Mouse (Mus musculus): ENCODE measurements around the gene Fam126a. TPM values are rescaled to one million over a fixed set of nuclear protein-coding genes. Genes with fewer than 3 reads are reported as not detected.

Fam126a gene
- total RNA-seq, 2 experiments from 2014 or later, result 4.7 to 9.0 TPM

DNA sequence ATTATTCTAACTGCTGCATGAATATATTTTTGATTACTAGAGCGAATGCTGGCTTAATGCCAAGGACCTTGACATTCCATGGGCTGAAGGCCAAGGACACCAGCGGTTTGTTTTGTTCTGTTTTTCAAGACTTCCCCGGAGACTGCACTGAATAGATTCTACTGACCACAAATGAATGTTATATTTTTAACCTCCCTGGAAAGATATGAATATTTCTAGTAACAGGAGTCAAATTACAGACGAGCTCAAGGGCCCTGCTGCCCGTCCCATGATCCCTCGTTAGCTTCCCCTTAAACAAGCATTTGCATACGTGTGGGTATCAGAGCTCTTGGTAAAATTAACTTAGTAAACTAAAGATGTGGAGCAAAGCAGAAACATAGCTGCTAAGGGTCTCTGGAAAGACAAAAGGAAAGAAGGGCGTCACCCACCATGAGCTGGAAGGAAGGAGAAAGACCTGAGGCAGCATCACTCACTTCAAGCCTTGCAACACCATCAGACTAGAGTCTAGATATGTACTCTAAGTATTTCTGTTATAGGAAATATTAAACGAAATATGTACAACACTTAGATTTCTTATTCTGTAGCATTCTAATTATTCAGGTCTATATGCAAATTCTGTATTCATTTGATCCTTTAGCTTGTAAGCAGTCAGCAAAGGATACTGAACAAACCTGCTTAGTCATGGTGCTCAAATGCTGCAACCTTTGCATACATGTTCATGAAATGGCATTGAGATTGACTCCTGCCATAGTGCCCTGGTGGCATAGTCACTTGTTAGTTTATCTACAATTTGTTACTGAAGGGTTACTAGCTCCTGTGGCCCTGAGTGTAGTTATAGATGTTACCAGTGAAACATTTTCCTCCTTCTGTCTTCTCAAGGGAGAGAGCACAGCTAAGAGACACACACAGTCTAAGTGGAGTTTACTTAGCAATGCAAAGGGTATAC is 23.0 kb upstream of the Fam126a start:
- Histone ChIP-seq H3K4me3 (peak overlapping the region; percentile 20), H3K27ac (peak overlapping the region; percentile 28; the same call in 1 of the 2 replicates)
- TF ChIP-seq CTCF (IDR thresholded peaks at IDR 0.05), result no peak
- DNase-seq, result peak; percentile 14
- intact Hi-C loops (cut with DNase I), result no loop called here

GRCm38 (mm10) chr5:24051755-24052675 is 21.5 kb upstream of the Fam126a start:
- TF ChIP-seq CTCF (IDR thresholded peaks at IDR 0.05), result no peak
- intact Hi-C loops (cut with DNase I), result no loop called here
- Histone ChIP-seq H3K27ac (no peak overlapping the region), H3K4me3 (no peak overlapping the region)
- DNase-seq, result no peak

GRCm38 (mm10) chr5:24047821-24048220 is 17.3 kb upstream of the Fam126a start:
- Histone ChIP-seq H3K4me3 (no peak overlapping the region), H3K27ac (no peak overlapping the region)
- no peak for TF ChIP-seq CTCF (IDR thresholded peaks at IDR 0.05)
- intact Hi-C loops (cut with DNase I), result no loop called here
- DNase-seq, result no peak

- TF ChIP-seq CTCF (IDR thresholded peaks at IDR 0.05), result no peak
- Histone ChIP-seq H3K27ac (no peak overlapping the region), H3K4me3 (no peak overlapping the region)
- no peak for DNase-seq
- intact Hi-C loops (cut with DNase I), result no loop called here
These were observed 16.5 kb upstream of the Fam126a start for GRCm38 (mm10) chr5:24047001-24047400.

- Histone ChIP-seq H3K4me3 (peak overlapping the region; percentile 38), H3K27ac (no peak overlapping the region)
- intact Hi-C loops (cut with DNase I), result no loop called here
- DNase-seq, result no peak
- no peak for TF ChIP-seq CTCF (IDR thresholded peaks at IDR 0.05)
These were observed 15.6 kb upstream of the Fam126a start for GRCm38 (mm10) chr5:24045998-24046631.

DNA sequence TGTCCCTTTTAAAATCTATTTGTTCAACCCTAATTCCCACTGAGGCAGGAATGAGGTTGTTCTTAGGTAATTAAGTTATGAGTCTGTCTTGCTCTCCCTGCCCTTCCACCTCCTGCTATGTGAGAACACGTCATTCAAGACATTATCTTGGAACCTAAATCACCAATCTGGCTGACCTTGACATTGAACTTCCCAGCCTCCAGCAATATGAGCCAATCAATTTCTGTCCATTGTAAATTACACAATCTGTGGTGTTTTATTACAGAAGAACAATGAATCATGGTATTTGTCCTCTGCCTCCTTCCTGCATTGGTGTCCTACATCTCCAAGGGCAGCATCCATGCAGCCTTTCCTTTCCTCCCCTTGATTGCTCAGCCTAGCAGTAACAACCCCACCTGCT is 13.9 kb upstream of the Fam126a start:
- H3K4me3 ChIP-seq, result no peak overlapping the region
- intact Hi-C loops (cut with DNase I), result no loop called here
- no peak for DNase-seq
- no peak overlapping the region for H3K27ac ChIP-seq
- no peak for TF ChIP-seq CTCF (IDR thresholded peaks at IDR 0.05)

DNA sequence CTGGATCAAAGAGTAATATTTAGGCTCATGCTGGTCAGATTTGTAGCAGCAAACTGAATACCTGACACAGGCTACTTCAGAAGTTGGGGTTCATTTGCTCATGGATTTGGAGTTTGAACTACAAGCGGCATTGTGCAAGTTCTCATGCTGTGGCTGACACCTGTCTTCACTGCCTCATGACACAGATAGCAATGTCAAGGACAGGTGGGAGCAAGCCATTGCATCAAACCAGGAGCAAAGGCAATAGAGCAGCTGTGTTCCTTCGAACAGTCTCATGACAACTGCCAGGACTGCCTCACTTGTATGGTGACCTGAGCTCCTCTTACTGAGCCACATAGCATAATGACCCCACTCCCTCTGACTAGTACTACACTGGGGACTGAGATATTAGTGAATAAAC is 12.9 kb upstream of the Fam126a start:
- Histone ChIP-seq H3K27ac (no peak overlapping the region), H3K4me3 (no peak overlapping the region)
- no peak for DNase-seq
- intact Hi-C loops (cut with DNase I), result no loop called here
- no peak for TF ChIP-seq CTCF (IDR thresholded peaks at IDR 0.05)

GRCm38 (mm10) chr5:24041341-24041852 is 10.9 kb upstream of the Fam126a start:
- TF ChIP-seq CTCF (IDR thresholded peaks at IDR 0.05), result no peak
- Histone ChIP-seq H3K27ac (no peak overlapping the region), H3K4me3 (no peak overlapping the region)
- intact Hi-C loops (cut with DNase I), result no loop called here
- DNase-seq, result no peak

- no peak for DNase-seq
- Histone ChIP-seq H3K4me3 (no peak overlapping the region), H3K27ac (no peak overlapping the region)
- no peak for TF ChIP-seq CTCF (IDR thresholded peaks at IDR 0.05)
- intact Hi-C loops (cut with DNase I), result no loop called here
These were observed 10.1 kb upstream of the Fam126a start for GRCm38 (mm10) chr5:24040601-24041000.

- no peak for TF ChIP-seq CTCF (IDR thresholded peaks at IDR 0.05)
- peak overlapping the region; percentile 47 for H3K4me3 ChIP-seq
- peak; percentile 25 for DNase-seq
- intact Hi-C loops (cut with DNase I), result loop anchor here (10.0 kb wide), 1 partner anchor 185 kb away; no protein-coding TSS in a partner anchor
- H3K27ac ChIP-seq, result peak overlapping the region; percentile 66
These were observed 8.9 kb upstream of the Fam126a start for GRCm38 (mm10) chr5:24039423-24039822.

GRCm38 (mm10) chr5:24038819-24039218 is 8.3 kb upstream of the Fam126a start:
- intact Hi-C loops (cut with DNase I), result loop anchor here (10.0 kb wide), 1 partner anchor 184 kb away; no protein-coding TSS in a partner anchor

GRCm38 (mm10) chr5:24038190-24038589 is 7.7 kb upstream of the Fam126a start:
- no peak for DNase-seq
- no peak for TF ChIP-seq CTCF (IDR thresholded peaks at IDR 0.05)
- intact Hi-C loops (cut with DNase I), result loop anchor here (10.0 kb wide), 1 partner anchor 183 kb away; no protein-coding TSS in a partner anchor
- Histone ChIP-seq H3K27ac (no peak overlapping the region), H3K4me3 (no peak overlapping the region)

More at GRCm38 (mm10) chr5:24038819-24039218, 8.3 kb upstream of the Fam126a start:
- DNase-seq, result no peak
- no peak for TF ChIP-seq CTCF (IDR thresholded peaks at IDR 0.05)
- peak overlapping the region; percentile 47 for H3K4me3 ChIP-seq
- H3K27ac ChIP-seq, result peak overlapping the region; percentile 66
